Mouse (Mus musculus): ENCODE data around the gene E330009J07Rik.

- TF ChIP-seq ZNF384 (IDR thresholded peaks at IDR 0.05; ENCODE audit: low read depth, low read length) = no peak
- TF ChIP-seq HCFC1 (IDR thresholded peaks at IDR 0.05; ENCODE audit: borderline replicate concordance, insufficient read depth, low read length) = no peak
- no peak for TF ChIP-seq CHD2 (IDR thresholded peaks at IDR 0.05; ENCODE audit: low read depth, low read length)
These were observed 29.8 kb upstream of the E330009J07Rik start for GRCm38 (mm10) chr6:40465710-40466109.

Measured in ES-E14 (cell line).